Mouse (Mus musculus): ENCODE measurements at regions not wholly inside any gene's neighbourhood (a gene's known extent, or its start where the extent isn't known, plus 50 kb on each side); places are given as distances from the start of the nearest gene placed in this dataset.

DNA sequence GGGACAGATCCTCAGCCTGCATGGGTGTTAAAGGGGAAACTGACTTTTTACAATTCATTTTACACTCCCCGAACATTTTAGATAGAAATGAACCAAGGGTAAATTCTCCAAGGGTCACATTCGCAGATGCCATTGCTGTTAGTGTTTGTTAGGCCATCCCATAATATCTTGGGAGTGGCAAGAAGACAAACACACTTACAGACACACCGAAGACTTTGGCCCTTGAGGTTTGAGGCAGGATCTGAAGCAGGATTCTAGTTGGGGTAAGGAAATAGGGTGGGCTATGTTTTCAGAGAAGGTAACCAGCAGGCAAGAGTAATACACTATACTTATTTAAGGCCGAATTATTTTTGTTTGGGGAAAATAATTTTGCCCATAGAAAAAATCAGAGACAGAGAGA, 263.1 kb upstream of the Sall1 start:
- no peaks in the 10 kb centered on the region for H3K9me3 ChIP-seq (ENCODE audit: low read length)
- no peak for TF ChIP-seq CTCF (IDR thresholded peaks at IDR 0.05; ENCODE audit: low read depth)
- peaks cover 7% of the 10 kb centered on the region; the same call in 1 of the 2 replicates for H3K27me3 ChIP-seq (ENCODE audit: insufficient read depth, low read length)
- no peak overlapping the region for H3K27ac ChIP-seq (ENCODE audit: low read depth, low read length)
- H3K4me1 ChIP-seq (ENCODE audit: insufficient read depth): no peaks in the 10 kb centered on the region
- WGBS: 81% methylated on average over 4 of the region's 4 CpGs
- no peak overlapping the region for H3K4me2 ChIP-seq (ENCODE audit: low read depth)
- H3K36me3 ChIP-seq (ENCODE audit: insufficient read depth): no peaks in the 10 kb centered on the region
- ATAC-seq (no peak), DNase-seq (no peak)
- no peak overlapping the region for H3K4me3 ChIP-seq (ENCODE audit: low read depth, low read length)
- no peak overlapping the region for H3K9ac ChIP-seq

DNA sequence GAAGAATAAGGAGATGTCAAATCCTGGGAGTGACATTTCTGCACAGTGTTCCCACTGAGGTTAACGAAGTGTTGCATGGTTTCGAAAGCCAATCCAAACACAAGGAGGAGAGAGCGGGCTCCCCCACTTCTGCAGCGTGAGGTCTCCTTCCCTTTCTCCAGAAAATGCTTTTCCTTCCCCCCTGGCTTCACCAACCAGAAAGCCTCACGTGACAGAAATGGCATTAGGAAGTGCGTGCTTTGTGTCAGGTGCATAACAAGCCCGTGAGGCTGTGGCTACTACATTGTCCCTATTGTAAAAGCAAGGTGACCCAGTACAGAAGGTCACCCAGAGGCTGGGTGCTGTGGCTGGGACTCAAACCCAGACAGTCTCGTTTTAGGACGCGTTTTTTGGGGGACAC, 260.2 kb upstream of the Sall1 start:
- no peak overlapping the region for H3K4me2 ChIP-seq (ENCODE audit: low read depth)
- DNase-seq: no peak
- H3K9ac ChIP-seq: no peak overlapping the region
- no peak for TF ChIP-seq CTCF (IDR thresholded peaks at IDR 0.05; ENCODE audit: low read depth)
- H3K27ac ChIP-seq (ENCODE audit: low read depth, low read length): no peak overlapping the region
- H3K27me3 ChIP-seq (ENCODE audit: insufficient read depth, low read length): no peaks in the 10 kb centered on the region; the same call in 1 of the 2 replicates
- no peaks in the 10 kb centered on the region for H3K4me1 ChIP-seq (ENCODE audit: insufficient read depth)
- H3K4me3 ChIP-seq (ENCODE audit: low read depth, low read length): no peak overlapping the region
- no peaks in the 10 kb centered on the region for H3K36me3 ChIP-seq (ENCODE audit: insufficient read depth)
- ATAC-seq: peak; percentile 71; the same call in 1 of the 2 replicates
- no peaks in the 10 kb centered on the region for H3K9me3 ChIP-seq (ENCODE audit: low read length)
- WGBS: 46% methylated on average over 10 of the region's 10 CpGs

DNA sequence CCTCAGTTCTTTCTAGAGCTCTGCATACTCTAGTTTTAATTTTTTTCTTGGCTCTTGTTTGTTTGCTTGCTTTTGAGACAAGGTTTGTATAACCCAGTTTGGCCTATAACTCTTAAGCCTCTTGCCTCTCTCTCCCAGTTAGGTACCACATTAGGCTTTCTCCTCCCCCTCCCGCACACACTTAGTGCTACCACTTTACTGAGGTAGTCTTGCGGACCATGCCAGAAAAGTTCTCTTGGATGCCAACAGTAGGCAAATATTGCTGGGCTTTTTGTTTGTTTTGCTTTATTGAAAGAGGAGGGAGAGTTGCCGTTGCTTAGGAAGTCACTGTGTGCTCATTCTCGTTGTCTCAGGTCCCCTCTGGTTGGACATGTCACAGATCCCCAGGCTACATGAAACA, 259.4 kb upstream of the Sall1 start:
- Histone ChIP-seq H3K4me2 (ENCODE audit: low read depth) (no peak overlapping the region), H3K36me3 (ENCODE audit: insufficient read depth) (no peaks in the 10 kb centered on the region), H3K9ac (no peak overlapping the region), H3K27ac (ENCODE audit: low read depth, low read length) (no peak overlapping the region), H3K4me3 (ENCODE audit: low read depth, low read length) (no peak overlapping the region), H3K4me1 (ENCODE audit: insufficient read depth) (no peaks in the 10 kb centered on the region), H3K9me3 (ENCODE audit: low read length) (no peaks in the 10 kb centered on the region), H3K27me3 (ENCODE audit: insufficient read depth, low read length) (no peaks in the 10 kb centered on the region; the same call in 1 of the 2 replicates)
- TF ChIP-seq CTCF (IDR thresholded peaks at IDR 0.05; ENCODE audit: low read depth): no peak
- WGBS: 78% methylated on average over 4 of the region's 4 CpGs
- no peak for ATAC-seq
- no peak for DNase-seq

DNA sequence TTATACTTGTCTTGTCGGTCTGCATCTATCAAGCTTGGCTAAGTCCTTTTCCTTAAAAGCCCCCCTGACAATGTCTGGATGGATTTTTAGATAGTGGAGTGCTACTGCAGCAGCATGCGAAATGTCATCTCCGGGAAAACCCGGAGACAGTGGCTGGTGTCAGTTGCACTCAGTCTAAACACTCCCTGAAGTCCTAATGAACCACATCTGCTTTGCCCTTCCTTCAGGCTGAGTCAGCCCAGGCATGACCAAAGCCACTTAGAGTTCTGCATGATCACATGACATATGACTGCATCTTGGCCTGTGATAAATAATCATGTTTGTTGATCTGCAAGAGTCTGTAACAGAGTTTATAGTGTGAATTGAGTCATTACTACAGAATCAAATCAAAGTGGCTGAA, 255.7 kb upstream of the Sall1 start:
- no peak for ATAC-seq
- no peaks in the 10 kb centered on the region for H3K36me3 ChIP-seq (ENCODE audit: insufficient read depth)
- H3K4me2 ChIP-seq (ENCODE audit: low read depth): no peak overlapping the region
- no peak overlapping the region for H3K27ac ChIP-seq (ENCODE audit: low read depth, low read length)
- no peak overlapping the region for H3K4me3 ChIP-seq (ENCODE audit: low read depth, low read length)
- DNase-seq: no peak
- TF ChIP-seq CTCF (IDR thresholded peaks at IDR 0.05; ENCODE audit: low read depth): no peak
- H3K9me3 ChIP-seq (ENCODE audit: low read length): no peaks in the 10 kb centered on the region
- no peak overlapping the region for H3K9ac ChIP-seq
- H3K27me3 ChIP-seq (ENCODE audit: insufficient read depth, low read length): no peaks in the 10 kb centered on the region
- 91% methylated on average over 4 of the region's 4 CpGs for WGBS
- no peaks in the 10 kb centered on the region for H3K4me1 ChIP-seq (ENCODE audit: insufficient read depth)

DNA sequence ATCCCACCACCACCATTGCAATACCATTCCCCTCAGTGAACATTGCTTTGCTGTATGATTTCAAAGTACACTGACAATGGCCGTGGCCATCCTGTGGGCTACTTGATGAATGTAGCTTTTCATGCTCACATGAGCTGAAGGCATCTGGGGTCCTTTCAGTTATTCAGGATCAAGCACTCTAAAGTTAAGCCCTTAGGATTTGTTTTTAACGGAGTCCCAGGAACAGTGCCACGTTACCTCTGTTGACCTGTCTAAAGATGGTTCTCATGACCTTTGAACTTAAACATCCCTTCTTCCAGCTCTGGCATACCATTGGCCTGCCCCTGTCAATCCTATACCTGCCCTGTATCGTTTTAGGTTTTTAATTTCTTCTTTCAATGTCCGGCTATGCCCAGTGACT, 251.7 kb upstream of the Sall1 start:
- no peaks in the 10 kb centered on the region for H3K27me3 ChIP-seq (ENCODE audit: insufficient read depth, low read length)
- no peaks in the 10 kb centered on the region for H3K36me3 ChIP-seq (ENCODE audit: insufficient read depth)
- no peaks in the 10 kb centered on the region for H3K4me1 ChIP-seq (ENCODE audit: insufficient read depth)
- H3K9ac ChIP-seq: no peak overlapping the region
- WGBS: 43% methylated on average over 5 of the region's 5 CpGs
- DNase-seq (no peak), ATAC-seq (no peak)
- no peak overlapping the region for H3K4me3 ChIP-seq (ENCODE audit: low read depth, low read length)
- no peak overlapping the region for H3K27ac ChIP-seq (ENCODE audit: low read depth, low read length)
- H3K4me2 ChIP-seq (ENCODE audit: low read depth): no peak overlapping the region
- no peaks in the 10 kb centered on the region for H3K9me3 ChIP-seq (ENCODE audit: low read length)
- no peak for TF ChIP-seq CTCF (IDR thresholded peaks at IDR 0.05; ENCODE audit: low read depth)

DNA sequence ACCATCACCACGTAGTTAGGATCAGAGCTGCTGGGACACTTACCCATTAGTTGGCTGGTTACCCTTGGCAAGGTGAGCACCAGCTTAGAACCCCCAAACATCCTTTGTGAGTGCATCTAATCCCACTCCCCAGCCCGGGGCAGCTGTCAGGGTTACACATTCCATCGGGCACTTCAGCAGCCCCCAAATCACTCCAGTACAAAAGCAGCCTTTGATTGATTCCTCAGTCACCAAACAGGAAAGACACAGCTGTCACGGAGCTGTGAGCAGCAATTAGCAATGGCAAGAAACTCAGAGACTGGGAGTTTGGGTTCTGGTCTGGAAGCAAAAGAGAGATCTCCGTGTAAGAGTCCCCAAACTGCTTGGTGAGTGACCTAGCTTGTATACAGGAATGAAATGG, 245.1 kb upstream of the Sall1 start:
- Histone ChIP-seq H3K4me2 (ENCODE audit: low read depth) (no peak overlapping the region), H3K4me3 (ENCODE audit: low read depth, low read length) (no peak overlapping the region), H3K36me3 (ENCODE audit: insufficient read depth) (no peaks in the 10 kb centered on the region), H3K27ac (ENCODE audit: low read depth, low read length) (no peak overlapping the region), H3K9ac (no peak overlapping the region), H3K9me3 (ENCODE audit: low read length) (no peaks in the 10 kb centered on the region), H3K4me1 (ENCODE audit: insufficient read depth) (no peaks in the 10 kb centered on the region), H3K27me3 (ENCODE audit: insufficient read depth, low read length) (no peaks in the 10 kb centered on the region; the same call in 1 of the 2 replicates)
- ATAC-seq (no peak), DNase-seq (no peak)
- no peak for TF ChIP-seq CTCF (IDR thresholded peaks at IDR 0.05; ENCODE audit: low read depth)
- WGBS: 6% methylated on average over 5 of the region's 5 CpGs

- ATAC-seq (no peak), DNase-seq (no peak)
- WGBS: 61% methylated on average over 14 of the region's 14 CpGs
Measured at GRCm38 (mm10) chr8:89284871-89285564, 241.1 kb upstream of the Sall1 start.

More at GRCm38 (mm10) chr8:89284871-89285564, 241.1 kb upstream of the Sall1 start:
- no peak overlapping the region for H3K9ac ChIP-seq
- H3K4me3 ChIP-seq (ENCODE audit: low read depth, low read length): no peak overlapping the region
- H3K9me3 ChIP-seq (ENCODE audit: low read length): no peaks in the 10 kb centered on the region
- H3K4me1 ChIP-seq (ENCODE audit: insufficient read depth): no peaks in the 10 kb centered on the region
- H3K27ac ChIP-seq (ENCODE audit: low read depth, low read length): no peak overlapping the region
- no peaks in the 10 kb centered on the region for H3K36me3 ChIP-seq (ENCODE audit: insufficient read depth)
- no peak overlapping the region for H3K4me2 ChIP-seq (ENCODE audit: low read depth)
- H3K27me3 ChIP-seq (ENCODE audit: insufficient read depth, low read length): no peaks in the 10 kb centered on the region; the same call in 1 of the 2 replicates
- no peak for TF ChIP-seq CTCF (IDR thresholded peaks at IDR 0.05; ENCODE audit: low read depth)

Data from forebrain, postnatal 0 days (tissue).